Mouse (Mus musculus) cerebellum, postnatal 4 days (tissue): ENCODE measurements around the gene Olfr1444.

Source experiments
- DNase-seq, 2 experiments: peaks; one replicate each; pipeline ENCODE4 v3.0.0; 2022; ENCODE audit warnings: low spot score in 2 of 2, mixed read lengths in 1 of 2

Olfr1444 gene

GRCm38 (mm10) chr19:12856983-12857382 lies at the start of gene Olfr1444:
Gene Olfr1444 (plus strand): TSS chr19:12857283.
- no peak for DNase-seq

- DNase-seq: no peak
Observed at GRCm38 (mm10) chr19:12812644-12813364, 44.3 kb upstream of the Olfr1444 start.

- no peak for DNase-seq
Observed at GRCm38 (mm10) chr19:12813883-12814282, 43.2 kb upstream of the Olfr1444 start.

GRCm38 (mm10) chr19:12818507-12818906 lies 38.6 kb upstream of the Olfr1444 start:
- DNase-seq: no peak

GRCm38 (mm10) chr19:12820383-12820782 lies 36.7 kb upstream of the Olfr1444 start:
- no peak for DNase-seq

GRCm38 (mm10) chr19:12824549-12824948 lies 32.5 kb upstream of the Olfr1444 start:
- no peak for DNase-seq

GRCm38 (mm10) chr19:12830823-12831430 lies 26.2 kb upstream of the Olfr1444 start:
- no peak for DNase-seq

- DNase-seq: no peak
Observed at GRCm38 (mm10) chr19:12831559-12831958, 25.5 kb upstream of the Olfr1444 start.

- no peak for DNase-seq
Observed at GRCm38 (mm10) chr19:12833625-12834024, 23.5 kb upstream of the Olfr1444 start.

GRCm38 (mm10) chr19:12838507-12838906 lies 18.6 kb upstream of the Olfr1444 start:
- no peak for DNase-seq

GRCm38 (mm10) chr19:12846382-12846781 lies 10.7 kb upstream of the Olfr1444 start, which contains the start of gene Gm5244:
Gene Gm5244 (plus strand): TSS chr19:12846682.
- no peak for DNase-seq

- no peak for DNase-seq
Observed at GRCm38 (mm10) chr19:12883555-12883954, 26.5 kb downstream of the Olfr1444 start, which contains the start of gene Olfr1445. Gene Olfr1445 (plus strand): TSS chr19:12883855.

- no peak for DNase-seq
Observed at GRCm38 (mm10) chr19:12893424-12893823, 36.3 kb downstream of the Olfr1444 start, which contains the start of gene Olfr1446. Gene Olfr1446 (minus strand): TSS chr19:12893524.

GRCm38 (mm10) chr19:12903643-12904042 lies 46.6 kb downstream of the Olfr1444 start, which contains the start of gene Olfr1447:
Gene Olfr1447 (minus strand): TSS chr19:12903743.
- DNase-seq: no peak
